Mouse (Mus musculus): ENCODE data around the gene Slitrk2.

The Slitrk2 gene

DNA sequence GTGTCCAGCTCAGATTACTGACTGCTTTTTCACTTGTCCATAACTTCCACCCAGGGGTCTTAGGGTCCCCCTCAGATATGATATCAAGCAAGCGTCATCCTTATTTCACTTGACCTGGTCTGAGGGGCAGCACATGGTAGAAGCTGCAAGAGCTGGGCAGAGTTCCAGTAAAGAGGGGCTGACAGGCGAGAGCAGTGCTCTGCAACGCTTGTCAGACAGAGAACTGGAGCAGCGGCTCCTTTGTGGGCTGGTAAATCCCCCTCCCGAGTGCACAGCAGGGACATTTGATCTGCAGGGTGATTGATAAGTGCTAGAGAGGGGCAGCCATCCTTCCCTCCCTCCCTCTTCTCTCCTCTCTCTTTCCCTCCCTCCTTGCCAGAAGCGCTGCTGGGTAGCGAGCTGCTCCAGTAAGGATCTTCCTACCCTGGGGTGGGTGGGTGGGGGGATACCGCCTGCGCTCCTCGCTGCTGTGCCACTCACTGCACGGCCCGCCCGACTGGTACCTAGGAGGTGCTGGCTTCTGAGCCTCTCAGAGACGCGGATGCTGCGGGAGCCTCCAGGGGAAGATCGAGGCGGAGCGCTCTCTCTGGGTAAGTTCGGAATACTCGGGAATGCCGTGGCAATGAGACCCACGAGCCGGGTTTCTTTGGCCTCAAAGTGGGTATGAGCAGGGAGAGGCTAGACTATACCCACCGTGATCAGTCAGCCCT, at the start of gene Slitrk2:
Slitrk2 (plus strand) TSS at position 408 of the 710 bp plus-strand sequence.
- in situ Hi-C loops (cut with MboI): no loop called here

DNA sequence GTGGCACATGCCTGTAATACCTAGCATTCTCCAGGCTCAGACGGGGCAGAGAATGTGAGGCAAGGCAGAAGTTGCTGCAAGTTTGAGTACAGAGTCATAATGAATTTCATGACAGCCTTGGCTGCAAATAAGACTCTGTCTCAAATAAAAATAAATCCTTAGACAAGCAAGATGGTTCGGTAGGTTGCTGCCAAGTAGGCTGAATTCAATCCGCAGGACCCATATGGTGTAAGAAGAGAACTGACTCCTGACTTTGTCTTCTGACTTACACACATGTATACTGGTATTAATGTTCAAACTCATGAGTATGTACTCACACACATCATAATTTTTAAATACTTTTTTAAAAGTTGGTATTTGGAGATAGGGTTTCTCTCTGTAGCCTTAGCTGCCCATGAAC, 43.6 kb upstream of the Slitrk2 start:
- in situ Hi-C loops (cut with MboI): no loop called here

DNA sequence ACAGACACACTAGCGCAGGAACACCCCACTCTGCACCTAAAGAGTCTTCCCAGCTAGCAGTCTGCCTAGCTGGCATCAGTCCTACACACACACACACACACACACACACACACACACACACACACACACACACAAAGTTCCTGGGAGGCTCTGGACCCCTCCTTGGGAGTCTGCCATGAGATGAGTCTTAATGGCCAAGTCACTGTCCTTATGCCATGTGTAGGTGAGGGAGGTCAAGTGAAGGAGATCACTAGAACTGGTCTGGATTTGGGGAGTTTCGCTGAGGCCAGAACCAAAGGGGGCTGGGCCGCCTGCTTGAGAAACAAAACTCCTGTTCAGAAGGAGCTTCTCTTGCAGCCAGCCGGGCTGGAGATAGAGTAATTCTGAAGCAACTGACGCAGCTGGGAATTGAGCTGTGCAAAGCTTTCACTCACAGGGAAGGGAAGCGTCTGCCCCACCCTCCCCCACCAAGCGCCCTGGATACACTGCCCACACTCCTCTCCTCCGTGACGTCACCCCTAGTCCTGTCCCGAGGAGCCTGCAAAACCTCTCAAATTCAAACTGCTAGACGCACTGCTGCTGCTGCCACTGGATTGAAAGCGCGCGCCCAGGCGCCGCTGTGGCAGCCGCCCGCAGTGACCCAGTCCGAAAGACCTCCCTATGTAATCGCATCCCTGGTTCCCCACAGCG, 3.5 kb downstream of the Slitrk2 start:
- in situ Hi-C loops (cut with MboI): no loop called here

DNA sequence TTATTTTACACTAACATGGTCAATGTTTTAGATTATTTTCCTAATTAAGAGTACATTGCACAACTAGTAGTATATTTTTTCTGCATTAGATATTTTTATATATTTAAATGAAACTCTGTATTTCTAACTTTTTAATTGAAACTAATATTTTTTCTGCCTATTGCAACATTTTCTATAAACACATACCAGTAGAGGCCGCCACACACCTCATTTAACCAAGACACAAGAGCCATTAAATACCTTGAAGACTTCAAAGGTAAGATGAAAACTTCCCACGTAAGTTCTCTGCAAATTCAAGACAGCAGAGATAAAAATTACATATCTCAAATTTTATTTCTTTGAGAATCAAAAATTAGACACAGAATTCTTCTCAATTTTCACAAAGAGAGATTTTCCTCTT, 8.2 kb downstream of the Slitrk2 start:
- in situ Hi-C loops (cut with MboI): no loop called here

DNA sequence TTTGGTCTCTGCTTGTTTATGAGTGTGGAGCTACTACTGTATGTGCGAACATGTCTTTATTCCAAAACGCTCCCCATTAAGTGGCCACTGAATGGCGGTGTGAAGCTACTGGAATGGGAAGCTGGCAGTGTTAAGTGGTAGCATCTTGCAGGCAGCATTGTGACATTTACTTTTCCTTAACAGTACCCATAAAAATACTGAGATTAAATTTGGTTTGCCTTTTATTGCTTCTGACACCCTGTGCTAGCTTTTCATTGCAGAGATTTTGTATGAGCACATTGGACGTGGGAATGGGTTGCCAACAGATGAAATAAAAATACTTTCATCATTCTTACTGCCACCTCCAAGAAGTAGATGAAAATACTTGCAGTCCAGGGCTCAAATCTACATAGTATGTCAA, 27.8 kb downstream of the Slitrk2 start:
- in situ Hi-C loops (cut with MboI): no loop called here

DNA sequence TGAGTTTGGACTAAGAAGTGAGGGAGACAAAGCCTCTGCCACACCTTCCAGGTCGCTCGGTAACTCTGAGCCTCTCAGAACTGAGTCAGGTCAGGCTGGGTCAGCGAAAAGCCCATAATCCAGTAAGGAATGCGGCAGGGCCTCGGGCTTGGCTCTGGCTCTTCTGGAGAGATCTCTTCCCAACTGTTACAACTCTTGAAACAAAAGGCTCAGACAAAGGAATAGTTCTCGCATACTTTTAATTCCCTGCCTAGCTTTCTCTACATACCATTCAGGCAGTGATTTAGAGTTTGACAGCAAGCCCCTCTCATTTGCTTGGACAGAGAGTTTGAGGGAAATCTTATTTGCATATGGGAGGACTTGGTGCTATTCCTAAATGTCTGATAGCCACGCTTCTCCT, 29.5 kb downstream of the Slitrk2 start:
- in situ Hi-C loops (cut with MboI): no loop called here

Data from mature B cell (primary cell).